ENCODE assay signal across 8 mouse cellular contexts in genomic region chr4:55651051-55651763, GRCm38 (mm10).
DNase-seq lines count a peak whose midpoint lies in the region; ATAC-seq and TF ChIP-seq lines count a peak whose summit lies in the region.

No protein-coding gene starts in this region.

- TF ChIP-seq POLR2A in spleen, adult 2 months (IDR thresholded peaks at IDR 0.05; ENCODE audit: low read depth, low read length), result peak; percentile 11; the same call in 1 of the 2 replicates

- peak; percentile 47 to 69 for DNase-seq in adrenal gland, postnatal 4 days (ENCODE audit: low spot score in 2 of 2)
- peak; percentile 97 for DNase-seq in embryonic facial prominence, embryonic 14.5 days (ENCODE audit: low spot score)
- peak; percentile 94 for DNase-seq in heart, embryonic 10.5 days (ENCODE audit: low spot score)
- DNase-seq in midbrain, postnatal 0 days (ENCODE audit: low spot score), result peak; percentile 89
- peak in 1 of 2 experiments; percentile 28 for DNase-seq in spleen, adult 2 months (ENCODE audit: low read depth in 1 of 2, low spot score in 2 of 2)

- peak; percentile 95 for ATAC-seq in embryonic facial prominence, embryonic 14.5 days (ENCODE audit: low read depth)
- peak; percentile 95 for ATAC-seq in kidney, embryonic 16.5 days (ENCODE audit: low FRiP score, low TSS enrichment)
- ATAC-seq in limb, embryonic 15.5 days (ENCODE audit: insufficient number of reproducible peaks, low FRiP score, low TSS enrichment, low read depth), result peak; percentile 95
- ATAC-seq in midbrain, postnatal 0 days (ENCODE audit: low FRiP score), result peak; percentile 92
- ATAC-seq in inflammation-experienced regulatory T-cells, adult 6 months, result no peak

- H3K9me3 ChIP-seq in embryonic facial prominence, embryonic 14.5 days (ENCODE audit: control insufficient read depth, low read length), result no peaks in the 10 kb centered on the region
- H3K9me3 ChIP-seq in heart, embryonic 10.5 days, result no peaks in the 10 kb centered on the region
- no peaks in the 10 kb centered on the region for H3K9me3 ChIP-seq in kidney, embryonic 16.5 days (ENCODE audit: low read length)
- no peaks in the 10 kb centered on the region for H3K9me3 ChIP-seq in limb, embryonic 15.5 days
- H3K9me3 ChIP-seq in midbrain, postnatal 0 days (ENCODE audit: low read length), result no peaks in the 10 kb centered on the region

- peak; percentile 46; the same call in 1 of the 2 replicates for TF ChIP-seq CTCF in midbrain, postnatal 0 days (IDR thresholded peaks at IDR 0.05)
- 0 out of 2 replicates have a peak, but pooled peaks have one; percentile 9 for TF ChIP-seq CTCF in spleen, adult 2 months (IDR thresholded peaks at IDR 0.05; ENCODE audit: extremely low read depth, insufficient read depth, insufficient read length, insufficient replicate concordance)

- peak overlapping the region; percentile 80 for H3K4me2 ChIP-seq in embryonic facial prominence, embryonic 14.5 days (ENCODE audit: low read depth, low read length)
- peak overlapping the region; percentile 91 for H3K4me2 ChIP-seq in kidney, embryonic 16.5 days (replicated peaks; ENCODE audit: low read depth, low read length)
- peak overlapping the region; percentile 62 for H3K4me2 ChIP-seq in limb, embryonic 15.5 days
- peak overlapping the region; percentile 70 for H3K4me2 ChIP-seq in midbrain, postnatal 0 days (ENCODE audit: low read depth, low read length, poor library complexity, severe bottlenecking)

- peaks cover 27% of the 10 kb centered on the region for H3K4me1 ChIP-seq in embryonic facial prominence, embryonic 14.5 days (ENCODE audit: control insufficient read depth, insufficient read depth, low read length)
- H3K4me1 ChIP-seq in heart, embryonic 10.5 days, result peaks cover 12% of the 10 kb centered on the region
- peaks cover 9% of the 10 kb centered on the region for H3K4me1 ChIP-seq in kidney, embryonic 16.5 days (ENCODE audit: insufficient read depth, low read length)
- peaks cover 51% of the 10 kb centered on the region for H3K4me1 ChIP-seq in limb, embryonic 15.5 days
- H3K4me1 ChIP-seq in midbrain, postnatal 0 days (ENCODE audit: insufficient read depth, low read length), result peaks cover 10% of the 10 kb centered on the region; the same call in 1 of the 2 replicates
- H3K4me1 ChIP-seq in spleen, adult 2 months (ENCODE audit: control insufficient read depth, insufficient read depth, insufficient read length), result no peaks in the 10 kb centered on the region

- H3K27me3 ChIP-seq in embryonic facial prominence, embryonic 14.5 days (replicated peaks; ENCODE audit: control insufficient read depth, insufficient read depth, low read length), result no peaks in the 10 kb centered on the region; the same call in 1 of the 2 replicates
- H3K27me3 ChIP-seq in heart, embryonic 10.5 days (ENCODE audit: insufficient read depth, poor library complexity, severe bottlenecking), result peaks cover 47% of the 10 kb centered on the region
- H3K27me3 ChIP-seq in kidney, embryonic 16.5 days (ENCODE audit: insufficient read depth, low read length), result no peaks in the 10 kb centered on the region
- H3K27me3 ChIP-seq in limb, embryonic 15.5 days, result 0 out of 2 replicates have a peak, but pooled peaks cover 3% of the 10 kb centered on the region
- no peaks in the 10 kb centered on the region for H3K27me3 ChIP-seq in midbrain, postnatal 0 days (ENCODE audit: insufficient read depth, low read length)
- no peaks in the 10 kb centered on the region for H3K27me3 ChIP-seq in spleen, adult 2 months (ENCODE audit: control insufficient read depth, insufficient read depth, low read length)

- H3K9ac ChIP-seq in embryonic facial prominence, embryonic 14.5 days (ENCODE audit: low read depth, low read length), result peak overlapping the region; percentile 73
- peak overlapping the region; percentile 79 for H3K9ac ChIP-seq in kidney, embryonic 16.5 days (replicated peaks; ENCODE audit: low read length)
- H3K9ac ChIP-seq in limb, embryonic 15.5 days, result peak overlapping the region; percentile 37
- peak overlapping the region; percentile 77 for H3K9ac ChIP-seq in midbrain, postnatal 0 days (replicated peaks; ENCODE audit: low read length, poor library complexity, severe bottlenecking)

- H3K36me3 ChIP-seq in embryonic facial prominence, embryonic 14.5 days (ENCODE audit: control insufficient read depth, insufficient read depth, low read length), result no peaks in the 10 kb centered on the region
- H3K36me3 ChIP-seq in heart, embryonic 10.5 days, result no peaks in the 10 kb centered on the region
- no peaks in the 10 kb centered on the region for H3K36me3 ChIP-seq in kidney, embryonic 16.5 days (ENCODE audit: insufficient read depth, low read length)
- no peaks in the 10 kb centered on the region for H3K36me3 ChIP-seq in limb, embryonic 15.5 days
- no peaks in the 10 kb centered on the region for H3K36me3 ChIP-seq in midbrain, postnatal 0 days (ENCODE audit: insufficient read depth, low read length)
- no peaks in the 10 kb centered on the region for H3K36me3 ChIP-seq in spleen, adult 2 months (ENCODE audit: control insufficient read depth, insufficient read depth, low read length)

- peak overlapping the region; percentile 52 for H3K4me3 ChIP-seq in embryonic facial prominence, embryonic 14.5 days (ENCODE audit: low read depth, low read length)
- peak overlapping the region; percentile 75 for H3K4me3 ChIP-seq in heart, embryonic 10.5 days
- peak overlapping the region; percentile 67 for H3K4me3 ChIP-seq in kidney, embryonic 16.5 days (ENCODE audit: low read length)
- H3K4me3 ChIP-seq in limb, embryonic 15.5 days, result peak overlapping the region; percentile 44
- H3K4me3 ChIP-seq in midbrain, postnatal 0 days (ENCODE audit: low read depth, low read length), result peak overlapping the region; percentile 58
- peak overlapping the region; percentile 57 for H3K4me3 ChIP-seq in spleen, adult 2 months (ENCODE audit: extremely low read depth, insufficient read depth, insufficient read length)

- under 1% methylated on average over 37 of the region's 56 CpGs for WGBS in embryonic facial prominence, embryonic 14.5 days
- under 1% methylated on average over 55 of the region's 56 CpGs for WGBS in heart, embryonic 10.5 days
- under 1% methylated on average over 56 of the region's 56 CpGs for WGBS in kidney, embryonic 16.5 days
- under 1% methylated on average over 55 of the region's 56 CpGs for WGBS in limb, embryonic 15.5 days
- 0% methylated on average over 55 of the region's 56 CpGs for WGBS in midbrain, postnatal 0 days
- under 1% methylated on average over 52 of the region's 56 CpGs for WGBS in spleen, adult 2 months

- peak overlapping the region; percentile 97 for H3K27ac ChIP-seq in embryonic facial prominence, embryonic 14.5 days (replicated peaks; ENCODE audit: low read depth, low read length)
- peak overlapping the region; percentile 96 for H3K27ac ChIP-seq in heart, embryonic 10.5 days
- H3K27ac ChIP-seq in kidney, embryonic 16.5 days (ENCODE audit: low read length), result peak overlapping the region; percentile 95
- peak overlapping the region; percentile 97 for H3K27ac ChIP-seq in limb, embryonic 15.5 days
- peak overlapping the region; percentile 88 for H3K27ac ChIP-seq in midbrain, postnatal 0 days (ENCODE audit: low read depth, low read length)
- H3K27ac ChIP-seq in spleen, adult 2 months (ENCODE audit: insufficient read depth, low read length), result peak overlapping the region; percentile 67
